Mouse (Mus musculus): Measurements from ENCODE around the gene Krit1. TPM values are rescaled to one million over a fixed set of nuclear protein-coding genes. Genes with fewer than 3 reads are reported as not detected.
A peak's percentile ranks its signal among the peaks of the same experiment; 100 is the strongest.
"Not testable (repeated sequence)": the region's sequence is repeated elsewhere in the genome, so short reads cannot be mapped to it uniquely, and the experiment has no call there.

Krit1 gene
- polyA plus RNA-seq, 1 experiment: 2.1 TPM

- Histone ChIP-seq H3K4me1 (ENCODE audit: control insufficient read depth, insufficient read depth, insufficient read length, low read length) (no peaks in the 10 kb centered on the region), H3K27me3 (ENCODE audit: control insufficient read depth, insufficient read depth, low read length) (no peaks in the 10 kb centered on the region), H3K27ac (ENCODE audit: insufficient read depth, low read depth, low read length) (no peak overlapping the region), H3K36me3 (ENCODE audit: control insufficient read depth, insufficient read depth, low read length) (no peaks in the 10 kb centered on the region; the same call in 1 of the 2 replicates), H3K4me3 (ENCODE audit: low read depth, low read length) (no peak overlapping the region)
- 63% methylated on average over 4 of the region's 4 CpGs for WGBS
- no peak for TF ChIP-seq CTCF (IDR thresholded peaks at IDR 0.05; ENCODE audit: extremely low read depth, insufficient read length, insufficient replicate concordance, low read depth, low read length)
- no peak for TF ChIP-seq POLR2A (IDR thresholded peaks at IDR 0.05; ENCODE audit: low read depth, low read length)
These were observed 15.4 kb upstream of the Krit1 start for GRCm38 (mm10) chr5:3787548-3787947.

GRCm38 (mm10) chr5:3791048-3791447 lies 11.9 kb upstream of the Krit1 start:
- H3K27me3 ChIP-seq (ENCODE audit: control insufficient read depth, insufficient read depth, low read length): no peaks in the 10 kb centered on the region
- H3K4me3 ChIP-seq (ENCODE audit: low read depth, low read length): no peak overlapping the region
- no peaks in the 10 kb centered on the region for H3K4me1 ChIP-seq (ENCODE audit: control insufficient read depth, insufficient read depth, insufficient read length, low read length)
- TF ChIP-seq CTCF (IDR thresholded peaks at IDR 0.05; ENCODE audit: extremely low read depth, insufficient read length, insufficient replicate concordance, low read depth, low read length) (no peak), POLR2A (IDR thresholded peaks at IDR 0.05; ENCODE audit: low read depth, low read length) (no peak)
- no peak overlapping the region for H3K27ac ChIP-seq (ENCODE audit: insufficient read depth, low read depth, low read length)
- H3K36me3 ChIP-seq (ENCODE audit: control insufficient read depth, insufficient read depth, low read length): peaks cover 1% of the 10 kb centered on the region

- WGBS: 82% methylated on average over 2 of the region's 2 CpGs
- not testable (repeated sequence) for H3K36me3 ChIP-seq (ENCODE audit: control insufficient read depth, insufficient read depth, low read length); H3K4me3 ChIP-seq (ENCODE audit: low read depth, low read length); H3K27ac ChIP-seq (ENCODE audit: insufficient read depth, low read depth, low read length); H3K27me3 ChIP-seq (ENCODE audit: control insufficient read depth, insufficient read depth, low read length); H3K4me1 ChIP-seq (ENCODE audit: control insufficient read depth, insufficient read depth, insufficient read length, low read length)
These were observed 5.9 kb upstream of the Krit1 start for GRCm38 (mm10) chr5:3797101-3797500.

GRCm38 (mm10) chr5:3798656-3799055 lies 4.3 kb upstream of the Krit1 start:
- H3K4me1 ChIP-seq (ENCODE audit: control insufficient read depth, insufficient read depth, insufficient read length, low read length); H3K27me3 ChIP-seq (ENCODE audit: control insufficient read depth, insufficient read depth, low read length); H3K4me3 ChIP-seq (ENCODE audit: low read depth, low read length); H3K27ac ChIP-seq (ENCODE audit: insufficient read depth, low read depth, low read length); H3K36me3 ChIP-seq (ENCODE audit: control insufficient read depth, insufficient read depth, low read length): not testable (repeated sequence)

GRCm38 (mm10) chr5:3800041-3800440 lies 2.9 kb upstream of the Krit1 start:
- Histone ChIP-seq H3K27me3 (ENCODE audit: control insufficient read depth, insufficient read depth, low read length) (no peaks in the 10 kb centered on the region), H3K4me3 (ENCODE audit: low read depth, low read length) (no peak overlapping the region), H3K36me3 (ENCODE audit: control insufficient read depth, insufficient read depth, low read length) (peaks cover 1% of the 10 kb centered on the region; the same call in 1 of the 2 replicates), H3K4me1 (ENCODE audit: control insufficient read depth, insufficient read depth, insufficient read length, low read length) (peaks cover 4% of the 10 kb centered on the region; the same call in 1 of the 2 replicates), H3K27ac (ENCODE audit: insufficient read depth, low read depth, low read length) (0 out of 2 replicates have a peak overlapping the region, but pooled peaks have one; percentile 46)
- TF ChIP-seq POLR2A (IDR thresholded peaks at IDR 0.05; ENCODE audit: low read depth, low read length) (no peak), CTCF (IDR thresholded peaks at IDR 0.05; ENCODE audit: extremely low read depth, insufficient read length, insufficient replicate concordance, low read depth, low read length) (no peak)
- 65% methylated on average over 1 of the region's 1 CpGs for WGBS

- Histone ChIP-seq H3K4me1 (ENCODE audit: control insufficient read depth, insufficient read depth, insufficient read length, low read length) (peaks cover 4% of the 10 kb centered on the region; the same call in 1 of the 2 replicates), H3K4me3 (ENCODE audit: low read depth, low read length) (no peak overlapping the region), H3K27me3 (ENCODE audit: control insufficient read depth, insufficient read depth, low read length) (no peaks in the 10 kb centered on the region), H3K36me3 (ENCODE audit: control insufficient read depth, insufficient read depth, low read length) (no peaks in the 10 kb centered on the region), H3K27ac (ENCODE audit: insufficient read depth, low read depth, low read length) (peak overlapping the region; percentile 29)
- 21% methylated on average over 4 of the region's 4 CpGs for WGBS
- TF ChIP-seq POLR2A (IDR thresholded peaks at IDR 0.05; ENCODE audit: low read depth, low read length): no peak
- no peak for TF ChIP-seq CTCF (IDR thresholded peaks at IDR 0.05; ENCODE audit: extremely low read depth, insufficient read length, insufficient replicate concordance, low read depth, low read length)
These were observed 2.1 kb upstream of the Krit1 start for GRCm38 (mm10) chr5:3800881-3801280.

GRCm38 (mm10) chr5:3801672-3802432 lies 1.1 kb upstream of the Krit1 start:
- Histone ChIP-seq H3K27ac (ENCODE audit: insufficient read depth, low read depth, low read length) (peak overlapping the region; percentile 75), H3K36me3 (ENCODE audit: control insufficient read depth, insufficient read depth, low read length) (no peaks in the 10 kb centered on the region; the same call in 1 of the 2 replicates), H3K27me3 (ENCODE audit: control insufficient read depth, insufficient read depth, low read length) (no peaks in the 10 kb centered on the region), H3K4me1 (ENCODE audit: control insufficient read depth, insufficient read depth, insufficient read length, low read length) (peaks cover 4% of the 10 kb centered on the region; the same call in 1 of the 2 replicates), H3K4me3 (ENCODE audit: low read depth, low read length) (peak overlapping the region; percentile 84)
- 3% methylated on average over 18 of the region's 18 CpGs for WGBS
- TF ChIP-seq CTCF (IDR thresholded peaks at IDR 0.05; ENCODE audit: extremely low read depth, insufficient read length, insufficient replicate concordance, low read depth, low read length) (no peak), POLR2A (IDR thresholded peaks at IDR 0.05; ENCODE audit: low read depth, low read length) (no peak)
